Mouse (Mus musculus): ENCODE data around the gene Sufu.

Gene Sufu

GRCm38 (mm10) chr19:46396686-46397435 is at the start of gene Sufu:
Gene Sufu, plus strand, starts transcription at chr19:46396896.
- peak; percentile 96 to 97 for DNase-seq (ENCODE audit: low spot score in 2 of 2)

- no peak for DNase-seq (ENCODE audit: low spot score in 2 of 2)
Observed at GRCm38 (mm10) chr19:46347146-46347545, 49.5 kb upstream of the Sufu start.

GRCm38 (mm10) chr19:46347936-46348668 is 48.6 kb upstream of the Sufu start:
- DNase-seq (ENCODE audit: low spot score in 2 of 2) = no peak

DNA sequence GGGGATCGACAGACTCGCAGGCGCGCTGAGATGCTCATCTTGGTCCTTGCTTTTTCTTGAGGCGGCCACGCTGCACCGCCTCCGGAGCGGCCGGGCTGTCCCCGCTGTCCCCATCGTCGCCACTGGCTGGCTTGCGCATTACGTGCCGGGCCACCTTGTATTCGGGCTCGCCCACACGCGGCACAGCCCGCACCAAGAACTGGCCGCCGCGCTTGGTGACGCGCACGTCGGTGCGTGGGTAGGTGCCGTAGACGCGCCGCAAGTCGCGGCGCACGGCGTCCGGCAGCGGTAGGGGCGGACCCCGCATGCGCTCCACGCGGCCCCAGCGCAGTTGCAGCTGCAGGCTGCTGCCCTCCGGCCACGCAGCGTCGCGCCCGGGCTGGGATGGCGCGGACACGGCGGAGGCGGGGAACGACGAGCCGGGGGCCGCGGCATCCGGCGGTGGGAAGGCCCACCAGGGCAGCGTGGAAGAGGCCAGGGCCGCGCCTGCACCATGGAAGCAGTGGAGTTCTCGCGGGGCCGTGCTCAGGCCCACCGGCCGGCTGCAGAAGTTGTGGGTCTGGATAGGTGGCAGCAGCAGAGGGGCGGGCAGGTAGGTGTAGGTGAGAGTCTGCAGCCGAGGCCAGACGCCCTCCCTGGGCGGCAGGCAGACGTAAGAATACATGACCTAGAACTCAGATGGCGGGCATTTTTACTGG is 47.8 kb upstream of the Sufu start:
- DNase-seq (ENCODE audit: low spot score in 2 of 2) = peak; percentile 61 to 68

- no peak for DNase-seq (ENCODE audit: low spot score in 2 of 2)
Observed at GRCm38 (mm10) chr19:46349550-46349949, 47.1 kb upstream of the Sufu start.

DNA sequence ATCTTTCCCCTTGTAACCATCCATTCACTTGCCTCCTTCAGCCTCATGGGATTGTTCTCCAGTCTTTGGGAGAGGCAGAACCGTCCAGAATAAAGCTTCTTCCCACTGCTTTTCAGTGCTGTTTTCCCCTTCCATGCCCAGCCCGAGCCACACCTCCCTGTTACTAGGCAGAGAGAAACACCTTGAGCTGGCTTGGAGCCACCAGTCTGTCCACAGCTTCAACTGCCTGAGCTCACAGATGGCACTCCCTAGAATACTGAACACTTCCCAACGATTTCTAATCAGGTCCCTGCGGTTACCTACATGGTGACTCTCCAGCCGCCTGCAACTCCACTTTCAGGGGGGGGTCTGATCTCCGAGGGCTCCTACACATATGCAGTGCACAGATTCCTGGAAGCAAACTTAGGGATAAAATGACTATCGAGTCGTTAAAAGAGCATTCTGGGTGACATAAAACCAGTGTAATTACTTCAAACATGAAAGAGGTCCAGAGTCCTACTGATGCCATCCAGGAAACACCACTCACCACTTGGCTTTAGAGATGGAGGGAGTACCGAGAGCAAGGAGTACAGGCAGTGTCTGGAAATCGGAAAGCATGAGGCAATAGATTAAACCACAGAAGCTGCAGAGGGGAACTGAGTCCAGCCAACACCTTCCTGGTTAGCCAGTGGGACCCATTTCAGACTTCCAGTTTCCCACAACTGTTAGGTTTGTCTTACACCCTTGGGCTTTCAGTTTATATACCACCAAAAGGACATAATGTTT is 46.3 kb upstream of the Sufu start, which contains the start of gene 2310034G01Rik:
Gene 2310034G01Rik (minus strand): TSS at position 135 of the 765 bp plus-strand sequence.
- DNase-seq (ENCODE audit: low spot score in 2 of 2) = no peak

DNA sequence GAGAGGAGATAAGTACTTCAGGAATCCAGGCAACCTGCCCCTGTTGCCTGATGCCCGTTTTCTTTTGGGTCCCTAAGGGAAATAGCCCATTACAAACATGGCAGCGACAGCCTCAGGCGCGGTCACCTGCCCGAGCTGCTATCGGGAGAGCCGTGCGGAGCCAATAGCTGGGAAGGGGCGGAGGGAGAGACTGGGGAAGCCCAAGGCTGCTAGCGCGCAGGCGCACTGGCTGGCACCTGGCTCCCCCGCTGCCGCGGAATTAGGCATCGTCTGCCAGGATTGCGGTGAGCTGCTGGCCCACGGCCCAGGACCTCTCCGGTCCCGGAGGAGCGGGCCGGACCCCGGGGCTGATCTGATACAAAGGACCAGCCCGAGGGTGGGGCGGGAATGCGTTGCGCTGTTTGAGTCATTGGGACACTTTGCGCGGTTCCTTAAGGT is 40.0 kb upstream of the Sufu start:
- DNase-seq (ENCODE audit: low spot score in 2 of 2) = peak; percentile 75

DNA sequence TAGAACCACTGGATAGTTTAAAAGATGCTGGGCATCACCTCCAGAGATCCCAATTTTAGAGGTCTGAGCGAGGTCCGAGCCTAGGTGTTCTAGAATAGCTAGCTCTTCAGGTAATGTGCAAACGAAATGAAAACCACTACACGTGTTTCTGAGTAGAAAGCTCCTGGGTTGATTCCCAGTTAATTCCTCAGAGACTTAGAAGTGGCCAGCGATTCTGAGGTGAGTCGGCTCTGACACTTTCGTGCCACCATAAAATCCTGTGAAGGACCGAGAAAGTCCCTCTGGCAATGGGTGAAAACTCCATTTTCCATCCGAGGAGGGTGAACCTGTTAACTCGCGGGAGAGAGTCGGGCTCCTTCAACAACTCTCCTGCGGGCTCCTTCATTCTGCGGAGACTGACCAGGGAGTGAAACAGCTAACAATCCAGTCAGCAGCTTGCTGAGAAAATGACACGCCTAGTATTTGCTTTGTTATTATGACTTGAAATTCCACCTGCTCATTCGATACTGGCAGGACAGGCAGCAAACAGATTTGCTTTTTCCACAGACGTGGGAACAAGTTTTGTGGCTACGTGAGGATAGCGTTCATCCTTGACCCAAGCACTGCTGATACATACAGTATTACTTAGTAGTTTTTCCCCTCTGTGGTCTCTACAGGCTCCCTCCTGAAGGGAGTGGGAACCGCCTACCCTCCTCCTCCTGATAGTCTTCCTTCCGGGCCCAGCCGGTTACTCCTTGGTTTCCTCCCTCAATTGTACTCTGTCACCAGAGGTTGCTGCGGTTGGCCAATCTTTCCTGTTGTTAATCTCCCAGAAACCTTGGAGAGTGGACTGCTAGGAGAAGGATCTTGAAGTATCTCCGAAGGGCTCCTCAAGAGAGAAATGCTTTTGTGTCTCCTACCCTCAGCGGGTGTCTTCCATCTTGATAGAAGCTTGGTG is 39.1 kb upstream of the Sufu start:
- no peak for DNase-seq (ENCODE audit: low spot score in 2 of 2)

DNA sequence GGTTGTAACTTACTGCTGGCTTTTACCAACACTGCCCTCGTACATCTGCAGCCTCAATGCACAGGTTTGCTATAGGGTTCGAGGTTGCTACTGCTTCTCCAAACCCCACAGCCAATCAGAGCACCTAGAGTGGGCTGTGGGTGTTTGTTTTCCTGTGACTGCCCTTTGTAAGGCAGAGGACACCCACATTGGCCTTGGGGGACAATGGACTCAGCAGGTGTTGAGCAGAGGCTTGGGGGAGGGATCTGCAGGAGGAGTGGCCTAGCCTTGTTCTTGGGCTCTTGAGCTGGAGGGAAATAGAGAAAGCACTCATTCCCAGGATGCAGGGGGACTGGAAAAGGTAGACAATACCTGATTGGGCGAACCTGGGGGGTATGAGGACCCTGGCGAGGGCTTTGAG is 38.3 kb upstream of the Sufu start:
- no peak for DNase-seq (ENCODE audit: low spot score in 2 of 2)

- no peak for DNase-seq (ENCODE audit: low spot score in 2 of 2)
Observed at GRCm38 (mm10) chr19:46362104-46362503, 34.6 kb upstream of the Sufu start.

DNA sequence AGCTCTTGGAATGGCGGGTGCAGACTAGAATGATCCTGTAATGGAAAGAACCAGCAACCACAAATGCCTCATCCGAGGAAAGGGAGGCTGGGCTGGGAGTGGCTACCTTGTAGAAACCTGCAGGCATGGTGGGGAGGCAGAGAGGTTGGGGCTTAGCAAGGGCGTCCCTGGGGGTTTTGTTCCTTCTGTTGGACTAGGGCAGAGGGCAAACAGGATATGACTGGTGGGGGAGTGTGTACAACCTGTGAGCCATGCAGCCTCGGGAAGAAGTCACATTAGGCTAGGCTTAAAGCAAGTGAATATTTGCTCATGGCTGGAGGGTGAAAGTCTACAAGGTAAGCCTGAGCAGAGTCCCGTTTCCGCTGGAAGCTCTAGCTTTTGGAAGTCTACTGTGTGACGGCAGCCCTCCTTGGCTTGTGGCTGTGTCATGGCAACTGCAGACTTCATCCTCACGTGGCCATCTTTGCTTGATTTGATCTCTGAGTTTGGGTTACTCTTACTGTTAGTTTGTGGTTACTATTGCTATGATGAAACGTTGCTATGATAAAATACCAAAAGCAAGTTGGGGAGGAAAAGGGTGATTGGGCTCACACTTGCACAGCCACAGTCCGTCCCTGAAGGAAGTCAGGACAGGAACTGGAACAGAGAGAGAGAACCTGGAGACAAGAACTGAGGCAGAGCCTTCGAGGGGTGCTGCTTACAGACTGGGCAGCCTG is 33.2 kb upstream of the Sufu start:
- DNase-seq (ENCODE audit: low spot score in 2 of 2) = no peak

DNA sequence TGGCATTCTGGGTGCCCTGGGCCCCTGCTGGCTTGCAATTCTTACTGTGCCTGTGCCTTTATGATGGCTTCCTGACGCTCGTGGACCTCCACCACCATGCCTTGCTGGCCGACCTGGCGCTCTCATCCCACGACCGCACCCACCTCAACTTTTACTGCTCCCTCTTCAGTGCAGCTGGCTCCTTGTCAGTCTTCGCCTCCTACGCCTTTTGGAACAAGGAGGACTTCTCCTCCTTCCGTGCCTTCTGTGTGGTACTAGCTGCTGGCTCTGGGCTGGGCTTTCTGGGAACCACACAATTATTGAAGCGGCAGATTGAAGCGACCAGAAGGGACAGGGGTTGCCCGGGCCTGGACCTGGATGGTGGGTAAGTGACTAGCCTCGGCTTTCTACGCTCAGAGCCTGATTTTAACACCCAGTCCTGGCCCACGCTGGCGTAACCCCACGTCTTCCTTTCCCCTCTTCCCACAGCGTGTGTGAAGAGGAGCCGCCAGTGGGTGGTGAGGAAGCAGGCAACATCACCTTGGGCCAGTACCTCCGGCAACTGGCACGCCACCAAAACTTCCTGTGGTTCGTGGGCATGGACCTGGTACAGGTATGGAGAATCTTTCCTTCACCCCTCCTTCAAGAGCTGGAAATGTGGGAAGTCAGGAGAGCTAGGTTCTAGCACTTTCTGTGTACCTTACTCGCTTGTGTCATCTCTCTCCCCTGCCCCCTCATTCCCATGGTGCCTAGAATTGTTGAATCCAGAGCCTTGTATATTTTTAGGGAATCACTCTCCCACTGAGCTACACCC is 28.7 kb upstream of the Sufu start:
- no peak for DNase-seq (ENCODE audit: low spot score in 2 of 2)

DNA sequence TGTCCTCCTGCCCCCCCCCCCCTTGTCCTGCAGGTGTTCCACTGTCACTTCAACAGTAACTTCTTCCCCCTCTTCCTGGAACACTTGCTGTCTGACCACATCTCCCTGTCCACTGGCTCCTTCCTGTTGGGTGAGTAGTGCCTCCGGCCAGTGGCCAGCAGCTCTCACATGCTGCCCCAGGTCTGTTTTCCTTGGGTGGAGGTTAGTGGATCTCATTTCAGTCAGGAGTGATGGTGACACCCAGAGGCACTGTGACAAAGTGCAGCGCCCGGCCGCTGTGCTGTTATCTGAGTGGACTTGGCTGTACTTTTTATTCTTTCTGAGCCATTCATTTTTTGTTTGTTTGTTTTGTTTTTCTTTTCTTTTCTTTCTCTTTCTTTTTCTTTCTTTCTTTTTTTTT is 27.5 kb upstream of the Sufu start:
- peak; percentile 36 to 49 for DNase-seq (ENCODE audit: low spot score in 2 of 2)

GRCm38 (mm10) chr19:46374477-46375088 is 22.1 kb upstream of the Sufu start:
- DNase-seq (ENCODE audit: low spot score in 2 of 2) = no peak

- no peak for DNase-seq (ENCODE audit: low spot score in 2 of 2)
Observed at GRCm38 (mm10) chr19:46375489-46375888, 21.2 kb upstream of the Sufu start.

- no peak for DNase-seq (ENCODE audit: low spot score in 2 of 2)
Observed at GRCm38 (mm10) chr19:46375891-46376290, 20.8 kb upstream of the Sufu start.

DNA sequence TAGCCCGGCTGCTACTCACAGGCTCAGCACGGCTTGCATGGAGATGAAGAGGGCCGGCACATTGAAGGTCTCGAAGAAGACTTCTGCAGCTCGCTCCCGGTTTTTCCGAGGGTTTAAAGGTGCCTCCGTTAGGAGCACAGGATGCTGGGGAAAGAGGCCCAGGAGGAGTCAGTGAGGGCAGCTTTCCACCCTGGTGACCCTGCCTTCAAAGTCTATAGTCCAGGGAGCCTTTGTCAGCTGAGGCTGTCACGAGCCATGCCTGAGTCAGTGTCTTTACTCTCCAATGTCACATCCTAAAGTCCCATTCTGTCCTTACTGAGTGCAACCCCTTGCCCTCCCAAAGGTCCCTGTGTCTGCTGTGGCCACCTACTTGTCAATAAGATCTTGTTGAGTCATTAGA is 14.4 kb upstream of the Sufu start:
- no peak for DNase-seq (ENCODE audit: low spot score in 2 of 2)

- DNase-seq (ENCODE audit: low spot score in 2 of 2) = no peak
Observed at GRCm38 (mm10) chr19:46389872-46390271, 6.8 kb upstream of the Sufu start.

DNA sequence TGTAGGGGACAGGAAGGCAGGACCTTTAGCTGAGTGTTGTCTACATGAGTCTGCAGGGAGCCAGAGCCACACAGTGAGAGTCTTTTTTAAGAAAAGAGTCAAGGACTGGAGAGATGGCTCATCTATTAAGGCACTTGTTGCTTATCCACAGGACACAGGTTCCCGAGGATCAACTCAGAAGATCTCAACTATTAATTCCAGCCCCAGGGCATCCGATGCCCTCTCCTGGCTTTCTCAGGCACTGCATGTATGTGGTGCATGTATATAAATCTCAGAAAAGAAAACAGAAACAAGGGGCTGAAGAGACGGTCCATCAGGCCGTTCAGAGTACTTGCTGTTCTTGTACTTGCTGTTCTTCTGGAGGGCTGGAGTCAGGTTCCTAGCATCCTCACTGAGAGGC is 4.7 kb upstream of the Sufu start:
- DNase-seq (ENCODE audit: low spot score in 2 of 2) = no peak

Data from urinary bladder, adult 18-20 months (tissue).